Mouse (Mus musculus): ENCODE data around the gene Scube3.

DNA sequence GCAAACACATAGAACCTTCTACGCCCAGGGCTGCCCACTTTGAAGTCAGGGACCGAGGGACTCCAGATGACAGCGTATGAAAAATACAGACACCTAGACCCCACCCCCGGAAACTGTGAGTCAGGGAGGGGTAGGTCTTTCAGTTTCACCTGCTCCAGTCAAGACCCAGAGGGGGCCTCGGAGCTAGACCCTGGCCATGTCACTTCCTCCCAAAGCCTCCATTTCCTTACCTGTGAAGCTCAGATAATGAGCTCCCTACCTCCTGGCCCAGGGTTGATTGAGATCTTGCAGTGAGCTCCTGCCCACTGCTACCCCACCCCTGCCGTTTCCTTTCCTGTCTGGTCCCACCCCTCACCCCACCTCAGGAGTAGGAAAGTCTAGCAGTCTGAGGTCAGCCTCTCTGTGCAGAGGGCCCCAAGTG is 70.0 kb downstream of the Scube3 start:
- no peak for TF ChIP-seq CTCF (conservative IDR thresholded peaks at IDR 0.05; ENCODE audit: low read length)
- TF ChIP-seq NANOG (IDR thresholded peaks at IDR 0.05; ENCODE audit: borderline replicate concordance, low read length), result no peak

Measured in E14TG2a.4 (cell line).